Mouse (Mus musculus): ENCODE data around the gene Hoxd4.

DNA sequence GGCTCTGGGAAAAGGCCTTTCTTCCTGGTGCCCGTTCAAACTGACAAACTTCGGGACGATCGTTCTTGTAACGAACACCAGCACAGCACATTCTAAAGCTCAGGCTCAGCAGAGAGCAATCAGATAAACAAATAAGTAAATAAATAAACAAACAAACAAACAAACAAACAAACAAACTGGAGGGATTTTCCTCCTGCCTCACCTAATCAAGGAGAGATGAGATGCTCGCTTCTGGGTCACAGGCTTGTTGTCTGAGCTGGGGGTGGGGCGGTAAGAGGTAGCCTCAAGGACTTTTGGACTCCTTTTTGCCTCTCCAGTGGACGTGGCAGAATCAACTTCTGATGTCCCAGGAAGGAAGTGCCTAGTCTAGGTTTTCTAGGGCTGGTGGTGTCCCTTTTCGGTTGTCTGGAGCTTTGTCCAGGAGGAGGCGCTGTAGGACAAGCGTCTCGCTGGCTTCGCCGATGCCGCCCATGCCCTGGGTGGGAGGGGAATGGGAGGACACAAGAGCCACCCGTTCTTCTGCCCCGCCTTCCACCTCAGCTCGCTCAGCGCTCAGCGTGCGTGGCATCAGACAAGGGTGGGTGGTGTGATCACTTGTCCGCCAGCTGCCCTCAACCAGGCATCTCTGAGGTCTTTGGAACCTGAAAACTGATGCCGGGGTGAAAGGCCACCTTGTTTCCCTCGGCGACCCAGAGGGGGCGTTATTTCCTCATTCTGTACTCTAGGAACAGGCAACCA is 3.9 kb downstream of the Hoxd4 start:
- TF ChIP-seq CHD2 (IDR thresholded peaks at IDR 0.05; ENCODE audit: low read depth, low read length) (no peak), MAFK (IDR thresholded peaks at IDR 0.05; ENCODE audit: insufficient read depth, low read depth, low read length) (no peak), ZNF384 (IDR thresholded peaks at IDR 0.05; ENCODE audit: low read depth, low read length) (no peak), ZC3H11A (IDR thresholded peaks at IDR 0.05; ENCODE audit: borderline replicate concordance, low read depth, low read length) (peak; percentile 92), HCFC1 (IDR thresholded peaks at IDR 0.05; ENCODE audit: borderline replicate concordance, insufficient read depth, low read length) (no peak)
